Mouse (Mus musculus) urinary bladder, postnatal 25 days (tissue): Measurements from ENCODE around the gene Mgll.

ENCODE experiments used
- DNase-seq: peaks from one replicate; pipeline ENCODE4 v3.0.0; 2022; ENCODE audit warnings: low spot score

Mgll gene

GRCm38 (mm10) chr6:88724313-88725195, at the start of gene Mgll:
TSS of gene Mgll (plus strand) at chr6:88724412.
- DNase-seq, result peak; percentile 53

- DNase-seq, result no peak
Measured at GRCm38 (mm10) chr6:88675815-88676214, 48.4 kb upstream of the Mgll start.

GRCm38 (mm10) chr6:88676753-88677736, 47.2 kb upstream of the Mgll start:
- DNase-seq, result no peak

GRCm38 (mm10) chr6:88677738-88678137, 46.5 kb upstream of the Mgll start:
- no peak for DNase-seq

GRCm38 (mm10) chr6:88681026-88681425, 43.2 kb upstream of the Mgll start:
- no peak for DNase-seq

- no peak for DNase-seq
Measured at GRCm38 (mm10) chr6:88683380-88684053, 40.7 kb upstream of the Mgll start.

GRCm38 (mm10) chr6:88688171-88688570, 36.0 kb upstream of the Mgll start:
- DNase-seq, result no peak

- DNase-seq, result no peak
Measured at GRCm38 (mm10) chr6:88688712-88689111, 35.5 kb upstream of the Mgll start.

- no peak for DNase-seq
Measured at GRCm38 (mm10) chr6:88690211-88690610, 34.0 kb upstream of the Mgll start.

GRCm38 (mm10) chr6:88691361-88691760, 32.9 kb upstream of the Mgll start:
- no peak for DNase-seq

- DNase-seq, result no peak
Measured at GRCm38 (mm10) chr6:88702887-88703286, 21.3 kb upstream of the Mgll start.

GRCm38 (mm10) chr6:88703731-88704130, 20.5 kb upstream of the Mgll start:
- no peak for DNase-seq

GRCm38 (mm10) chr6:88708401-88709278, 15.6 kb upstream of the Mgll start:
- DNase-seq, result no peak

GRCm38 (mm10) chr6:88709279-88709575, 15.0 kb upstream of the Mgll start:
- DNase-seq, result no peak

GRCm38 (mm10) chr6:88711313-88711712, 12.9 kb upstream of the Mgll start:
- DNase-seq, result no peak

GRCm38 (mm10) chr6:88712083-88712482, 12.1 kb upstream of the Mgll start:
- DNase-seq, result no peak

GRCm38 (mm10) chr6:88713320-88713719, 10.9 kb upstream of the Mgll start:
- DNase-seq, result no peak

GRCm38 (mm10) chr6:88714200-88714674, 10.0 kb upstream of the Mgll start:
- DNase-seq, result no peak

- DNase-seq, result no peak
Measured at GRCm38 (mm10) chr6:88715378-88715781, 8.8 kb upstream of the Mgll start.

- no peak for DNase-seq
Measured at GRCm38 (mm10) chr6:88715966-88716365, 8.2 kb upstream of the Mgll start.
